Mouse (Mus musculus) telencephalon, adult 2 months (tissue): ENCODE measurements around the gene Fkbp7.

Experiments
- DNase-seq: peaks from one replicate; pipeline ENCODE4 v3.0.0-alpha.2; 2011; ENCODE audit warnings: low read depth, low spot score

The Fkbp7 gene

GRCm38 (mm10) chr2:76672966-76673392 lies at the start of gene Fkbp7:
Fkbp7 (minus strand) TSS chr2:76673116.
- peak; percentile 79 for DNase-seq

- DNase-seq, result no peak
Observed at GRCm38 (mm10) chr2:76719650-76720049, 46.7 kb upstream of the Fkbp7 start.

- DNase-seq, result no peak
Observed at GRCm38 (mm10) chr2:76714984-76715383, 42.1 kb upstream of the Fkbp7 start.

DNA sequence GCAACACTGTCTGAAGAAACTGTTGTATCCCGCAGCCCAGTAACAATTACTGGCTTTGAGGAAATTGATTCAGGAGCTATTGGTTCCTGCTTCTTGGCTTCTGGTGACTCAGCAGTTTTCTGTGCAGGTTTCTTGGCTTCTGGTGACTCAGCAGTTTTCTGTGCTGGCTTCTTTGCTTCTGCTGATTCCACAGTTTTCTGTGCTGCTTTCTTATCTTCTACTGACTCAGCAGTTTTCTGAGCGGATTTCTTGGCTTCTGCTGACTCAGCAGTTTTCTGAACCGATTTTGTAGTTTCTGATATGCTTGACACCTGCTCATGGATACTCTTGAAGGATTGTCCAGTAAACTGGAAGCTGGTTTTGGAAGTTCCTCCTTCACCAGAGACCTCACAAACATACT lies 35.6 kb upstream of the Fkbp7 start:
- no peak for DNase-seq

DNA sequence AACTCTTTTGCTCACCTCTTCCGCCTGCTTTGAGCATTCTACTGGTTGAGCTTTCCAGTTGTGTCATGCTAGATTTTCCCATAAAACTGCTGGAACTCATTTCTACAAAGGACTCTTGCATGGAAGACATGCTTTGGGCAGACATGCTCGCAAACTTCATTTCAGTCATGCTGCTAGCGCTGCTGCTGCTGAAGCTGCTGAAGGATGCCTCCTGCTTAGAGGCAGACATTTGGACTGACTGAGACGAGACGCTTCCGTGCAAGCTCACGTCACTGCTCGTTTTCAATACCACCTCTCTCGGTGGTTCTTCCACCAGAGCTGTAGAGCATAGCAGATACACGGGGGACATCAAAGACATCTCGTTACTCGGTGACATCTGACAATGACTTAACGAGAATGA lies 32.7 kb upstream of the Fkbp7 start:
- no peak for DNase-seq

- no peak for DNase-seq
Observed at GRCm38 (mm10) chr2:76702751-76703150, 29.8 kb upstream of the Fkbp7 start.

GRCm38 (mm10) chr2:76702188-76702587 lies 29.3 kb upstream of the Fkbp7 start:
- DNase-seq, result no peak

- no peak for DNase-seq
Observed at GRCm38 (mm10) chr2:76695290-76695689, 22.4 kb upstream of the Fkbp7 start.

DNA sequence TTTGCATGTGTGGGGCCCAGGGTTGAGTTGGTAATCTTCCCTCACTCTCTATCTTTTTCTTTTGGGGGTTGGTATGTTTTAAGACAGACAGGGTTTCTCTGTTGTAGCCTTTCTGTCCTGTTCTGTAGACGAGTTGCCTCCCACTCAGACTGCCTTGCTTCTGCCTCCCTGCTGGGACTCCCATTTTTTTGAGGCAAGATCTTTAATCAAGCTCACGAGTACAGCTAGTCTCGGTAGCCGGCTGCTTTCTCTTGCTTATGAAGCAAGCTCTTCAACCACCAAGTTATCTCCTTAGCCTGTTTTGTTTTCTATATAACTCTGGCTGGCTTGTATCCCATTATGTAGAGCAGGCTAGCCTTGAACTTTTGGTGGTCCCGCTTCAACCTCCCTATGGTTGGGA lies 20.8 kb upstream of the Fkbp7 start:
- no peak for DNase-seq

GRCm38 (mm10) chr2:76690436-76691204 lies 17.7 kb upstream of the Fkbp7 start:
- no peak for DNase-seq

- no peak for DNase-seq
Observed at GRCm38 (mm10) chr2:76688162-76688561, 15.2 kb upstream of the Fkbp7 start.

- DNase-seq, result no peak
Observed at GRCm38 (mm10) chr2:76687608-76688007, 14.7 kb upstream of the Fkbp7 start.

- DNase-seq, result no peak
Observed at GRCm38 (mm10) chr2:76686986-76687385, 14.1 kb upstream of the Fkbp7 start.

DNA sequence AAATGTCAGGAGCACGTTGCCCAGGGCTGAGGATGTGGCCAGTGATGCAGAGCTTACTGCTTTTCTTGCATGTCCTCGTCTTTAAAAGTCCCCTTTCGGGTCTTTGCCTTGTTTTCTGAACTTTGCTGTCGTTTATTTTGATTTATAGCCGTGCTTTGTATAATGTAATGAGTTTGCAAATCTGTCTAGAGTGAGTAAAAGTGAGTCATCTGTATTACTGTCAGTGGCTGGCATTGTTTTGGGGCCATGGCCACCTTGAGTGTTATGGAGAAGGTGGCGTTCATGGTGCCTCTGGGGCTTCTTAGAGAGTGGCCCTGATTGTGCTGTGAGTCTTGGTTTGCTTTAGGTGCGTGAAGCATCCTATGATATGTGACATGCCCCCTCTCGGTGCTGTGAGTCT lies 9.4 kb upstream of the Fkbp7 start:
- no peak for DNase-seq

DNA sequence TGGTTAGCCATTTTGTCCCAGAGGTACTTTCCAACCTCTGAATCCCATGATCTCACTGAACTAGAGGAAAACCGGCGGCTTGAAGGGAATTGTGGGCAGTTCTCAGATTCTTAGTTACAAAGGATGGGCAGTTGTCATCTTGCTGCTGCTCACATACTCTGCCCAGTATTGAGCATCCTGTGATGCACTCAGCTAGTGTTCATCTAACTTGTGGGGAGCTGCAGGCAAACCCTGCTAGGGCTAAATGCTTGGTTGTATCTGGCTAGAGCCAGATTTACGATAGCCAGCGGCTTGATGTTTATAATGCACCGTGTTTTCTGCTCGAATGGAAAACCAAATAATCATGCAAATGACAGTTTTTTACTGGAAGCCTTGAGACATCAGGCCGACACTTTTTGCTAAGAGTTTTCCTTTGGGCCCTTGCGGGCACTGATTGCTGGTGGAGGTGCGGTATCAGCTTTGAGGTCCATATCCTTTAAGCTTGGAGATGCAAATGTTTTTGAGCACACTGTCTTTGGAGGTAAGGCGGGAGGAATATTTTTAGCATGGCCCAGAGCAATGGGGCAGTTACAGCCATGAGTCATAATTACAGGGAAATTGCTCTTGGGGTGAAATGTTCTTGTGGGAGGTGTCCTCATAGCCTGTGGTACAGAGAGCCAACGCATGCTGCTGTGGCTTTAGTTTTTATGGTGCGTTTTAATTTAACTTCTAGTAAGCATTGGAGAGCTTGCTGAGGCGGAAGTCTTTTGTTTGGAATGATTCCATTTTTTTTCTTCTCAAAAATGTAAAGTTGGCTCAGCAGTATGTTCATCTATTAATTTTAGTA lies 3.7 kb upstream of the Fkbp7 start:
- DNase-seq, result no peak

GRCm38 (mm10) chr2:76675949-76676348 lies 3.0 kb upstream of the Fkbp7 start:
- no peak for DNase-seq

- DNase-seq, result no peak
Observed at GRCm38 (mm10) chr2:76675451-76675850, 2.5 kb upstream of the Fkbp7 start.

DNA sequence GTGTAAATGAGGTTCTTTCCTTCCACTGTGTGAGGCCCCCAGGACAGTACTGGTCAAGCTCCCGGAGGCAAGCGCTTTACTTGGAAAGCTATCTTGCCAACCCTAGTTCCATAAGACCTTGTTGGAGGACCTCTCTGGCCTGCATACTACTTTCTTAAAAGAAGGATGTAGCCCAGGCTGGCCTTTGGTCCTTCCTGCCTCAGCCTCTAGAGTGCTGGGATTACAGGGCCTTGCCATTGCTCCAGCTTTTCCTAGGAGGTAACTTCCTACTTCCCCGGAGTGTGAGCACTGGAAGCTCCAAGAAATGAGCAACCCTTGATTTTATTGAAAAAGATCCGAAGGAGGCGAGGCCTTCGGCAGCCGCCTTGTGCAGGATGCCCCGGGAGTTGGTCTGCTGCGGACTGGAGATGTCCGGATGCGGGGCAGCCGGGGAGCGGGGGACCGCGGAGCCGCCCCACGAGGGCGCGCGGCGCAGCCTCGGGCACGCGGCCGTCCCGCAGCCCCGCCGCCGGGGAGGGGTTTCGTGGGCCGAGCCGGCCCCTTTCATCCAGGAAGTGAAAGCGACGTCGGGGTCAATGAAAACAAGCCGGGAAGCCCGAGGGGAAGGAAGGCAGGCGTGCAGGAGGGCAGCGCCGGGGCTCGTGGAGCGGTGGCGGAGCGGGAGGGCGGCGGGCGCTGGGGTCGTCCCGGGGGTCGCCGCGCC lies 2.0 kb upstream of the Fkbp7 start, which contains the start of gene Plekha3:
Plekha3 (plus strand) TSS at position 557 of the 703 bp plus-strand sequence.
- DNase-seq, result peak; percentile 66

DNA sequence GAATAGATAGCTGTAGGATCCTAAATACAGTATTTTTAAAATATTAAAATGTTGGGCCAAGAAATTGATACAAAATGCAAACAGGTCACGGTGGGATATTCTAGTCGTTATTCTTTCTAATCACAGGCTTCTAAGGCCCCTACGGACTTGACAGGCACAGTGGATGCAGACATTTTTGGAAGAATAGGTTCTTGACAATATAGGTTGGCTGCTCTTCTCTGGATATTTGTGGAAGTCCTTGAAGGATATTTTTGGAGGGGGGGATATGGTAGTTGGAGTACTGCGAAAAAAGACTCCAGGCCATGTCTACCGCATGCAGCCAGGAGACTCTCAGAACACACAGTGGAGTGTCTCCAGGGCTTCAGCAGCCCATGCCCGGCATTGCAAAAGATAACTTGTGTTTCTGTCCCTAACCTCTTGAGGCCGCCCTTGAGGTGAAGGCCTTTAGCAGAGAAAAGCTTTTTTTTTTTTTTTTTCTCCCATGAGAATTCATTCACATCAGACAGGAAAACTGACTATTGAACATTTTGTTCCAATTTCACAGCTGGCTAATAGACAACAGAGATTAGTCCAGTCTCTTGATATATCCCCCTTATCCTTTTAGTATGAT lies 661 bp upstream of the Fkbp7 start:
- DNase-seq, result no peak

- DNase-seq, result no peak
Observed at GRCm38 (mm10) chr2:76672134-76672745, 676 bp downstream of the Fkbp7 start.

DNA sequence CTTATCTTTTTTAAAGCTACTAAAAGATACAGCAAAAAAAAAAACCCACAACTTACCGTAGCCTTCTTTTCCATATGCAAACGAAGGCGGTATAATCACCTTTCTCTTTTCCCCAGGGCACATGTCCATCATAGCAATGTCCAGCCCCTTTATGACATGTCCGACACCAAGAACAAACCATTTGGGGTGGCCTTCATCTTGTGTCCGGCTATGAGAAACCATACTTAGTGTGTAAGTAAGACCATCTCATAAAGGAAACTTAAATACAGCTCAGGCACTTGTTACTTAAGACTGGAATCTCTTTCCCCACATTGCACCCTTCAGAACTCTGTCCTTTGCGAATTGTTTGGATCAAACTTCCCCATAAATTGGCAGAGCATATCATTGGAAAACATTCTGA lies 1.3 kb downstream of the Fkbp7 start:
- no peak for DNase-seq
